Mouse (Mus musculus) left cerebral cortex, postnatal 10 days (tissue): ENCODE data around the gene Ncor2. TPM values are rescaled to one million over a fixed set of nuclear protein-coding genes. Genes with fewer than 3 reads are reported as not detected.
"Not testable (repeated sequence)": the region's sequence is repeated elsewhere in the genome, so short reads cannot be mapped to it uniquely, and the experiment has no call there.

Experiments
- DNase-seq, 2 experiments: peaks; one replicate each; pipeline ENCODE4 v3.0.0; 2021 to 2022; ENCODE audit warnings: low spot score in 2 of 2, mixed read lengths in 1 of 2; ENCODE audit errors: extremely low spot score in 1 of 2
- intact Hi-C: fragments of 180-260 bp; cut with DNase I; formaldehyde crosslinking; loops from one replicate; pipeline ENCODE4 v1.15.1; 2025
- total RNA-seq, 2 experiments: library from RNA; stranded (reverse); gene quantifications; 2 replicates each; pipeline ENCODE4 v1.2.3; 2021

The Ncor2 gene
- 100 to 1,000 TPM; 131 to 146 TPM for total RNA-seq

DNA sequence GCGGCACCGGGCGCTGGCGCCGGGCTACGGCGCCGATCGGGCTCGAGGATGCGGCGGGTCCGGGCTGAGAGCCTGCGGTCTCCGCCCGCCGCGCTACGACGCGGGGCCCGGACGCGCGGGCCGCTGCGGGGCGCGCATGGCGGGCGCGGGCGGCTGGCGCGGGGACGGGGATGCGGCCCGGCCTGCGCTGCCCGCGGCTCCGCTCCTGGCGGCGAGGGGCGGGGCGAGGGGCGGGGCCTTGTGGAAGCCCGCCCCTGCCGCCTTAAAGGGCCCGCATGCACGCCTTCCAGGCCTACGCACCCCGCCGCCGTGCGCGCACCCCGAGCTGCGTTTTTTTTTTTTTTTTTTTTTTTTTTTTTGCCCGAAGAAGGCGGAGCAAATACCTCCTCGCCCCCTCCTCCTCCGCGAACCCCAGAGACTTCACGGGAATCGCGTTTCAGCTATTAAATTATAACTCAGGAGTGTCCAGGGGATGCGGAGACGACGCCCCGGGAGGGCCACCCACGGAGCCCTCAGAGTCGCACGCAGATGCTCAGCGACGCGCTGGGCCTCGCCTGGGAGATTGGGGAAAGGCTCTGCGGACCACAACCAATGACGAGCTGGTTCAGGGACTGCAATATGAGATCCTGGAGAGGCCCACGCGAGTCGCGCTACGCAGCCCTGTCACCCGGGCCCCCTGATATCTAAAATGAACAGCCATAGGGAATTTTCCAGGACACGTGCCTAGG is at the start of gene Ncor2:
Ncor2 (minus strand) TSS at position 213 of the 728 bp plus-strand sequence.
- intact Hi-C loops = loop anchor here (5.0 kb wide), 2 partner anchors 37 to 88 kb away; no protein-coding TSS in a partner anchor

DNA sequence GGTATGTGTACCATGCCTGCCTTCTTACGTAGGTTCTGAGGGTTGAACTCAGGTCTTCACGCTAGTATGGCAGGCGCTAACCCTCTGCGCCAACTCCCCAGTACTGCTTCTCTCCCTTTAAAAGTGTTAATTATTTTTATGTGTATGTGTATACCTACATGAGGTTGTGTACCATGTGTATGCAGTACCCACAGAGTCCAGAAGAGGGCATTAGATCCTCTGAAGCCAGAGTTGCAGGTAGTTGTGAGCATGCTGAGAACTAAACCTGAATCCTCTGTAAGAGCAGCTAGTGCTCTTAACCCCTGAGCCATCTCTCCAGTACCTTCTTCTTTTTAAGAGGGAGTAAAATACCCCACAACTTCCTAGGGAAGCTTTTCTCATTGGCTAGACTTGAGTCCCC is 48.7 kb upstream of the Ncor2 start:
- DNase-seq = no peak
- intact Hi-C loops = no loop called here

More for the DNA sequence above, at the start of gene Ncor2:
- peak; percentile 79 to 93 for DNase-seq

DNA sequence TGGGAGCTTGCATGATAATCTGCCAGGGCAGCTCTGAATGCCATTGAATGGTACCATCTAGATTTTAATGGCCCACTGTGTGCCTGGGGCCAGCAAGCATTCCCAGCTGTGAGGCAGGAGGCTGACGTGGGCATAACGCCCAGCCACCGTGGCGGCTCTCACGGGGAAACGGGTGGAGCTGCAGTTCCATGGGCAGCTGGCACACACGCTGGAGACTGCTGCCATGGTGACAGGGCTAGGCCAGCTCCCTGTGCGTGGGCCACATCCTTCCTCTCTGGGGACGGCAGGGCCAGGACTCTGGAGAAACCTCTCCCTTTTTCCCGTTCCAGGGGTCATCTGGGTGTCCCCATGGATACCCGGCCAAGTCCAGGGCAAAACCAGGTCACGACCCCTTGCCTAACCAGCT is 47.2 kb upstream of the Ncor2 start:
- intact Hi-C loops = no loop called here
- peak; percentile 89 to 90 for DNase-seq

DNA sequence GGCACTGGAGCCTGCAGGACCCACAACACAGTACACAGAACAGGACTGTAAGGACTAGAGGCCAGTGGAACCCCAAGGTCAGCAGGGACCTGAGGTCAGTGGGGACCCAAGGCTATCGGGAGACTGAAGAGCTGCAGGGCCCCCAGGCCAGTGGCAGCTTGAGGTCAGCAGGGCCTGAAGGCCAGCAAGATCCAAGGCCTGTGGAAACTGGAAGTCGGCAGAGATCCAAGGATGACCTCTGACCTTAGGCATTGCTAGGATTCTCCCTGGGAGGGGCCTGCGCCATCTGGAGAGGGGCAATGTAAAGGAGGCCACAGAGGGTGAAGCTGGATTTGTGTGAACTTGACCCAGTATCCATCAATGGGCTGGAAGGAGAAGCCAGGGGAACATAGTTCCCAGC is 45.9 kb upstream of the Ncor2 start:
- DNase-seq = no peak
- intact Hi-C loops = no loop called here

DNA sequence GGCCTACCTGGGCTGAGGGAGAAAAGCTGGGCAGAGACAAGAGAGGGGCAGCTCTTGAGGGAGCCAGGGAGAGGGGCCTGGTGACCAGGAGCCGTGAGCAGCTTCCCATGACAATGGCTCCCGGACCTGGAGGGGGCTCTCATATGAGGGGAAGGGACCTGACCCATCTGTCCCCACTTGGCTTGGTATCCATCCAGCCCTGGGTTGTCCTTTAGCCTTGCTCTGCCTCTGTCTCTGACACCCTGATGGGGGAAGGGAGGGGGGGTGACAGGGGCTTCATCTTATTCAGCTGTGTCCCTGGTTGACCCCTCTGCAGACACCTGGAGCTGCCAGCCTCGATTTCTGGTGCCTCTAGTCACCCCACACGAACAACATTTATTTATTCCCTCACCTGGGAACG is 44.9 kb upstream of the Ncor2 start:
- DNase-seq = no peak
- intact Hi-C loops = no loop called here

DNA sequence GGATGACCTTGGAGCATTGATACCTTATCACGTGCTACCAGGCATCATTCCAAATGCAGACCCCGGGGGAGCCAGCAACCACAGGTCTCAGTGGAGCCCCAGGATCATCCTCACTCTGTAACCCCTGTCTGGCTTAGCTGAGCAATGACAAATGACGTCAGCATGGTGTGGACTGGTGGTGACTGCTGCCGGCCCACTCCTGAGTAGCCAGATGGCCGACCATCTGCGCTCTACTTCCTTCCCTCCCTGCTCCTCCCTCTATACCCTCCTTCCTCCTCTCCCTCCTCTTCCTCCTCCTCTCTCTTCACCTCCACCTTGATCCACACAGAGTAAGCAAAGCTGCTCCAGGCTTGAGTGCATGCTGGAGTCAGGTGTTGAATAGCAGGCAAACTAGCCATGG is 43.7 kb upstream of the Ncor2 start:
- intact Hi-C loops = no loop called here
- no peak for DNase-seq

DNA sequence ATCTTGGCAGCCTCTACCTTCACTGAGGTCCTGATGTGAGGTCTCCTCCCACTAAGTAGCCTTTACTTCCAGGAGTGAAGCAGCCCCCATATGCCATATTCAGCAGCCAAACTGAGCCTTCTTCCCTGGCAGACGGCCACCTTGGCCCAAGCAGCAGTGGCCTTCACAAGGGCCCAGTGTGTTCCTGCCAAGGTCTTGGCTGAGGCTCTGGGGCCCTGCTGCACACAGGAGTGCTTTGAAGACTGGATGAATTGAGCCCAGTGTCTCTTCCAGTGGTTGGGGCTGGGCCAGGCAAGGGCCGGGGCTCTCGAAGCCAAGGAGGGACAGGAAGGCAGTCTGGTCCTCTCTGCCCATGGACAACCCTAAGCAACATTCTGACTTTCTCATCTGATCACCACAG is 42.8 kb upstream of the Ncor2 start:
- intact Hi-C loops = no loop called here
- DNase-seq = peak; percentile 84 to 87

DNA sequence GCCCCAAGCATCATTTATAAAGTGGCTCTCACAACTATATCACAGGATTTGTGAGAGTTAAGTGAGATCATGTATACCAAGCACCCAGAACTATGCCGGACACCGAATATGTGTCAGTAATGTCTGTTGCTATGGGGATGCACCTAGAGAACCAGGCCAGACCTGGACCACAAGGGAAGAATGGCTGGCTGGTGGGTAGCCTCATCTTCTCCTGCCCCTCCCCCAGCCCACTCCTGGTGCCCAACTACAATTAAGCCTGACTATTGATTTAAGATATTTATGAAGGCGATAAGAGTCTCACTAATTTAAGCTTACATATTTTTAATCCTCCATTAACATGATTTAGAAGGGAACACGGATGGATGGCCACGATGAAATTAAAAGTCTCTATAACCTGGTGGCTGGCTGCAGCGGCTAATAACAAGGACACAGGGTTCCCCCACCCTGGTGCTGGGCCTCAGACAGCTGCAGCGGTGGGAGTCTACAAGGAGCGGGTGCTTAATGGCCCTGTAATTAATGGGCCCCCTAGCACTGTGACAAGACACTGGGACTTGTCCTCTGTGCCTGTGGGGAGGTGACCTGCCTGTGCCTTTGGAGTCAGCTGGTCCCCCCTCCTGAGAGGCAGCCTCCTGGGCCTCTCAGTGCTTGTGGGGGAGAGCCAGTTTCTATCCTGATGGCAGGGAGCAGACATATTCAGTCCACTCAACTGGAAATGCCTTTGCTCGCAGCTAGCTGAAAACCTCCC is 38.6 kb upstream of the Ncor2 start:
- no peak for DNase-seq

DNA sequence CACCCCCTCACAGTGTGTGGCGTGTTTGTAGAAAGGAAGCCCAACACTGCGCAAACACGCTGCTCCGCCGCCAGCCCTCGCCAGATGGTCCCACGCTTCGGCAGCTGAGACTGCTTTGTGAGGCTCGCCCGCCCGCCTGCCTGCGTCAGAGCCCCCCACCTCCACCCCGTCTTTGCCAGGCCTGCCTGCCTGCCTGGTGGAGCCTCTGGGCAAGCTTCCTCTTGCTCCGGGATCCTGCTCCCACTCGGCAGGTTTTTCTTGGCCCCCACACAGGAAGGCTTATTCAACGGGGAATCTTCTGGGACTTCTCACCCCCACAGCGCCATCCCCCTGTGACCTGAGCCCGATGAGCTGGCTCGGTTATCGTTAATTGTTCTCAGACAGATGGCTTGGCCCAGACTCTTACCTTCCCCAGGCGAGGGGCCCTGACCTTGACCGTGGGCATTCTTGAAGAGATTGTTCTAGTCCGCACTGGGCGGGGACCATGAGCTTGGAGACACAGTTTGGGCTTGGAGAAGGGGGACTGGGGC is 37.0 kb upstream of the Ncor2 start:
- DNase-seq = peak; percentile 88 to 89
- intact Hi-C loops = no loop called here

More for the DNA sequence above, 38.6 kb upstream of the Ncor2 start:
- intact Hi-C loops = no loop called here

DNA sequence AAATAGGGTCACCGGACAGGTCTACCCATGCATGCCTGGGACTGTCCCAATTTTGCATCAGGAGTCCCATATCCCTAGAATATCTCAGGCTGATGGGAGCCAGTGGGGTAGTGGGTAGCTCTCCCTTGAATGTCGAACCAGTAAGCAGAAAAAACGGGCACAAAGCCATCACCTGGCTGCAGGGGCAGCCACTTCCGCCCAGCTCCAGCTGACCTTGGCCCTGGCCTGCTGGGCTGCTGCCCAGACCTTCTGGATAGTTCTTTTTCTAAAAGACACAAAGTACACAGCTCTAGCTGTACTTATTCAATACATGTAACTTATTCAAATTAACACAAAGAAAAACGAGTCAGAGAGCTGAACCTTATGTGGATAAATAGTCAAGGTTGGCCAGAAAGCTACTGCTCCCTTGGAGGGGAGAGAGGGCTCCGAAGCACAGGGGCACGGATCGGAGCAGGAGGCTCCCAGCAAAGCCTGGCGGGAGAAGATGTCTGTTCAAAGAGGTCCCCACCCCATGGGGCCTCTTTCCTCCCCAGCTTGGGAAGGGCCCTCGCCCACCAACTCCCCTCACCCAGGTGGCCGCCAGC is 36.4 kb upstream of the Ncor2 start:
- intact Hi-C loops = no loop called here
- DNase-seq = peak; percentile 38 to 73

DNA sequence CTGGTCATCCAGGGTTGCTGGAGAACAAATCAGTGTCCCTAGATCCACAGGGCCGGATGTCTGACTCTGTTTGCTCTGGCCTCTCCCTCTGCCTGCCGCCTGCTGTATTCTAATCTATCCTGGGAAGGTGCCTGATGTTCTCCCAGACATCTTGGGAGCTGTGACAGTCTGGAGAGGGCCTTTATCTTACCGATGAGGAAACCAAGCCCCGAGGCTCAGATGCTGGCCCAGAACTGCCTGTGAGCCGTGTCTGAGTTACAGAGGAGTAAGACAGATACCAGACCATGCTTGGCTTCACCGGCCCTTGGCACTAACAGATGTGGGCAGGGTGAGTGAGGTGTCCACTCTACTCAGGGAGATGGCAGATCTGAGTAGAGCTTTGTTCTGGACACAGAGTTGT is 35.0 kb upstream of the Ncor2 start:
- no peak for DNase-seq
- intact Hi-C loops = no loop called here

DNA sequence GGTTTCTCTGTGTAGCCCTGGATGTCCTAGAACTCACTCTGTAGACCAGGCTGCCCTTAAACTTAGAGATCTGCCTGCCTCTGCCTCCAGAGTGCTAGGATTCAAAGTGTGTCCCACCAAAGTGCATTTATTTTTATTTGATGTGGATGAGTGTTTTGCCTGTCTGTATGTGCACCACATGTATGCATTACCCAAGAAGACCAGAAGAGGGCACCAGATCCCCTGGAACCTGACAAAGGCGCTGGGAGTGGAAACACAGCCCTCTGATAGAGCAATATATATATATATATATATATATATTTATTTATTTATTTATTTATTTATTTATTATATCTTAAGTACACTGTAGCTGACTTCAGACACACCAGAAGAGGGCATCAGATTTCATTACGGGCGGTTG is 25.9 kb upstream of the Ncor2 start:
- not testable (repeated sequence) for DNase-seq
- intact Hi-C loops = loop anchor here (5.0 kb wide), 1 partner anchor 62 kb away; no protein-coding TSS in a partner anchor

DNA sequence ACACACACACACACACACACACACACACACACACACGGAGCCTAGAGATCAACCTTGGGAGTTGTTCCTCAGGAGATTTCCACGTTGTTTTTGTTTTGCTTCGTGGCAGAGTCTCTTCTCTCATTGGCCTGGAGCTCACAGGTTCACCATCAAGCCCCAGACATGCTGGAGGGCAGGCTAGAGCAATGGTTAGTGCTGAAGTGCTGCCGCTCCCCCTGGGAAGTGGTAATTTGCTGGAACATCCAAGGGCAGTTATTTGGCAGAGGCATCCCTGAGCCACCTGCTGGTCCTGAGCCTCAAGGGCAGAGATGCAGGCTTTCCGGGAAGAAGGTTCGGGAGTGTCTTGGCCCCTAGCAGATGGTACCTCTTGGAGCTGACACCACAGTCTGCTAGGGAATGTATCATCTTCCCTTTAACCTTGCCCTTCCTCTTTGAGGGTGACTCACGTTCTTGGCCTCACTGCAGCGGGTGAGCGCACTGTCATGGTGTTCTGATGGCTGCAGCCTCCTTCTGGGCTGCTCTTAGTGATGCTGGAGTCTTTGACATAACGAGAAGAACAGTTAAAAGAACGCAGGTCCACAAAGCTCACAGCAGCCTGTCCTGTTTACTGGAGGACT is 25.3 kb upstream of the Ncor2 start:
- no peak for DNase-seq
- intact Hi-C loops = loop anchor here (5.0 kb wide), 1 partner anchor 63 kb away; no protein-coding TSS in a partner anchor

DNA sequence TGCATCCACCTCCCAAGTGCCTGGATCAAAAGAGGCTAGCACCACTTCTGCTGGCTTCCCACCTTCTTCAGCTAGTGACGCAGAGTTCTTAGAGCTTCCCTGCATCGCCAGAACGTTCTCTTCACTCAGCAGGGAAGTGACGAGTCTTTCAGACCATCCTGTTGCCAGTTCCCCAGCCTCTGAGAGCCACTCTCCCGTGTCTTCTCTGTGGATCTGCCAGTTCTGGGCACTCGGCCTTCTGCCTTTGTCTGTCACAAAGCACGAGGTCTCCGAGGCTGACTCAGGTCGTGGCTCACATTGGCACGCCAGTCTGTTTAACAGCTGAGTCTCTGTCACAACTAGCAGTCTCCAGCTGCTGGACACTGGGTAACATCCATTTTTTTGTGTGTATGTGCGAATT is 24.7 kb upstream of the Ncor2 start:
- peak in 1 of 2 experiments; percentile 53 for DNase-seq
- intact Hi-C loops = loop anchor here (5.0 kb wide), 1 partner anchor 64 kb away; no protein-coding TSS in a partner anchor

DNA sequence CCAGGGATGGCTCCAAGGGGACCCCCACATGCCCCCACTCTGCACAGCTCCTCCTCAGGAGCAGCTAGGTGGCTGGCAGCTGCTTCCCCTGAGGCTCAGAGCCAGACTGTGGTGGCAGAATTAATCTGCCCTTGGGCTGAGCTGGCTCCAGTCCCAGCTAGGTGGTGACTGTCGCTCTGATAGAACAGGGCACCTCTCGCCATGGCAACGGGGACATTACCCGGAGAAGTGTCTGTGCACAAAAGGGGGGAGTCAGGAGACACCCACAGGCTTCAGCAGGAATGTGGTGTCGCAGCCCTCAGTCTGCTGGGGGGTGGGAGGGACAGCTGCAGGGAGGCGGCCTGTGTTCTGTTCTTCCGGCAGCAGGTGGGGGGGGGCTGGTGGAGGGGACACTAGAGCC is 24.1 kb upstream of the Ncor2 start:
- intact Hi-C loops = loop anchor here (5.0 kb wide), 1 partner anchor 64 kb away; no protein-coding TSS in a partner anchor
- DNase-seq = peak in 1 of 2 experiments; percentile 75

DNA sequence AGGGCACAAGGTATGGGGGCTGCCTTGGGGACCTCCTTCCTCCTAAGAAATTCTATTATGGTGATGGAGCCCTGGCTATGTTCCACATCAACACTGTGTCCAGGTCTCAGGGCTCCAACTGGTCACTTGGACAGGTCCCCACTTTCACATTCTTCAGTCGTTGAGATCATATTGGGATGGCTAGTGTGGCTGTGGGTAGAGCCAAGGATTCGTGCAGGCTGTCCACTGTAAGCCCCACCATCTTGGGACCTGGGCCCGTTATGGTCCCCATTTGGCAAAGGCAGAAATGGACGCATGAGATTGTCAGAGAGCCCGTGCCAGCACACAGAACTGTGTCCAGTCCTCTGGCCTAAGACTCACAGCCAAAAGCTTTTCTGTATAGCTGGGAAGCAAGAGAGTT is 23.1 kb upstream of the Ncor2 start:
- no peak for DNase-seq
- intact Hi-C loops = loop anchor here (5.0 kb wide), 1 partner anchor 65 kb away; no protein-coding TSS in a partner anchor

DNA sequence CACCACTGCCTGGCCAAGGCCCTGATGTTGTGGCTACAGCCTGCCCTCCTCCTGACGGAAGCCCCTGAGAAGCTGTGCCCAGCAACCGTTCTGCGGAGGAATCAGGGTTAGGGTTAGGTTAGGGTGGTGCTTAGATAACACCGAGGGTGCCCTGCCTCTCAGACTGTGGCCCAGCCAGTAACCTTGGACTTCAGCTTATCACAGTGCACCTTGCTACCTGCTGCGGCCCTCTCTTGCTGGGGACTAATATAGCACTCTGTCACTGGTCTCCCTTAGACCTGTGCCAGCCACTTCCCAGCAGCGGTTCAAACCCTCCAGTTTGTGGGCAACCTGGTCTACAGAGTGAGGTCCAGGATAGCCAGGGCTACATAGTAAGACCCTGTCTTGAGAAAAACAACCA is 20.1 kb upstream of the Ncor2 start:
- DNase-seq = no peak
- intact Hi-C loops = no loop called here

DNA sequence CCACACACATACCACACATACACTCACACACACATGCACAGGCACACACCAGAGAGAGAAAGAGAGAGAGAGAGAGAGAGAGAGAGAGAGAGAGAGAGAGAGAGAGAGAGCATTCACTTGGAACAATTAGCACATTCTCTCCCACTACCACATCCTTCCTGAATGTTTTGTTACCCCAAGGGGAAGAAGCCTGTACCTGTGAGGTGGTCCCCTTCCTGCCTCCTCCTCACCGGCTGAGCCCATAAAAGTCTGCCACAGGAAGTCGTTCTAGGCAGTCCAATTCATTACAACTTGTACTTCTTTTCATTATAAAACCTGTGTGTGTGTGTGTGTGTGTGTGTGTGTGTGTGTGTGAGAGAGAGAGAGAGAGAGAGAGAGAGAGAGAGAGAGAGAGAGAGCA is 18.3 kb upstream of the Ncor2 start:
- intact Hi-C loops, DNase-seq: not testable (repeated sequence)

DNA sequence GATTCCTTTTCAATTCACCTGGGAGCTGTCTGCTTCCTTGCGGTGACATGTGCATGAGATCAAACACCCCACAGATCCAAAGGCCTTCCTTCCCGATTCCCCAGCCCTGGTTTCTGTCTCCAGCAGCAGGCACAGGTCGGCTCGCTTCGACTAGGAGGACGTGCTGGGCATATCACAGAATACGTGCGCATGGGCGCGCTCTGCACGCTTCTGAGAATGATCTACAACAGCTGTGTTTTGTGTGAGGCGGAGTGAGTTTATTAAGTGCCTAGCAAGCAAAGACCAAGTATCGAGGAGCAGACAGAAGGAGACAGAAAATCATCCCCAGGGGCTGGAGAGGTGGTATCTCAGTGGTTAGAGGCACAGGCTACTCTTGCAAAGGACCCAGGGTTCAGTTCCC is 17.0 kb upstream of the Ncor2 start:
- intact Hi-C loops = no loop called here

More for the DNA sequence above, 17.0 kb upstream of the Ncor2 start:
- DNase-seq = no peak
